Mouse (Mus musculus): ENCODE data around the gene Ppp1r14c. TPM values are rescaled to one million over a fixed set of nuclear protein-coding genes. Genes with fewer than 3 reads are reported as not detected.

The Ppp1r14c gene
- total and polyA plus RNA-seq, 3 experiments: 0.16 TPM; not detected in 2

DNA sequence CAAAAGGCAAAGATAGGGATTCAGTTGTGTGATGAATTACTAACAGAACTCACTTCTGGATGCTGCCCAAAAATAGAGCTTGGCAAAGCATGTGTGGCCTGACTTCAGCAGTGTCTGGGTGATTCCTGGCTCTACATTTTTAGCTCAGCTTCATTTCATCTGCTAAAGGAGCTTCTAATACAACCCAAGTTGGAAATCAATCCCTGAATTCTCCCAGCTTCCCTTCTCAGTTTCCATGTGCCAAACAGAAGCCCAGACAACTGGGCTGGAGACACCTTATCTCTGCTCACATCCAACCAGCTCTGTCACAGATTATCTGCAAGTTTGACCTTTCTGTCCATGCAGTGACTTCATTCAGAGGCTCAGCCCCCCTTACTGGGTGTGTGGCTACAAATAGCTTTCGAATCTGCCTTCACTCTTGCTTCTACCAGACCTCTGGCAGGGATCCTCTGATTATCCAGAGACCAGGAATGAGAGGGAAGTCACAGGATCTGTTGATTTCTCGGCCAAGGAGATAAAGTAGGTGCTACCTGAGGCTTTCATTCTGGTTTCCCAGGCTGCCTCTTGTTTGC lies 28.4 kb upstream of the Ppp1r14c start:
- no peaks in the 10 kb centered on the region for H3K27me3 ChIP-seq (ENCODE audit: insufficient read depth, low read length)
- no peak for TF ChIP-seq GATA1 (IDR thresholded peaks at IDR 0.05; ENCODE audit: borderline replicate concordance, low read length)
- no peak for TF ChIP-seq TAL1 (conservative IDR thresholded peaks at IDR 0.05; ENCODE audit: low read depth, low read length)
- no peak for TF ChIP-seq POLR2AphosphoS5 (IDR thresholded peaks at IDR 0.05; ENCODE audit: insufficient replicate concordance, low read depth, low read length)
- no peak for TF ChIP-seq GATA2 (IDR thresholded peaks at IDR 0.05; ENCODE audit: borderline replicate concordance, low read depth, low read length)
- TF ChIP-seq CTCF (IDR thresholded peaks at IDR 0.05; ENCODE audit: low read depth, low read length): no peak
- no peak for ATAC-seq (ENCODE audit: extremely low read depth, insufficient number of reproducible peaks, low FRiP score, poor library complexity, severe bottlenecking)
- no peaks in the 10 kb centered on the region for H3K4me1 ChIP-seq (ENCODE audit: insufficient read depth, low read depth, low read length)
- H3K9me3 ChIP-seq (replicated peaks): no peaks in the 10 kb centered on the region
- H3K36me3 ChIP-seq (replicated peaks): no peaks in the 10 kb centered on the region
- DNase-seq (ENCODE audit: low spot score): no peak
- H3K4me3 ChIP-seq (ENCODE audit: low read depth, low read length): no peak overlapping the region

DNA sequence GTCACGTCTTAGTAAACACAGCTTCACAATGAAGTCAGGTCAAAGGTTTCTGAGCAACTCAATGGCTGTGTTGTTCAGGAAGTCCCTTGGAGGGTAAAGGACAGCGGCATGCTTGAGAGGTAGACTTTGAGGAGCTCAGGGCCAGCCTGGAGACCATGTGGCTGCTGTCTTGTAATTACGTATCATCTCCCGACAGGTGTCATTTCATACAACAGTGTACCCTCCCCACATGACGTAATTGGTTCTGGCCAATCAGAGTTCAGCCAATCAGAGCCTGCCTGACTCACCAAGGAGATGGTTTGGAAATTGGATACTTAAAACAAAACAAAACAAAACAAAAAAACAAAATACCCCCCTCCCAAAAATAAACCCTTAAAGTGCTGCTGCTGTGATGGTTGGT lies 20.2 kb upstream of the Ppp1r14c start:
- no peaks in the 10 kb centered on the region for H3K36me3 ChIP-seq (replicated peaks)
- ATAC-seq (ENCODE audit: extremely low read depth, insufficient number of reproducible peaks, low FRiP score, poor library complexity, severe bottlenecking): no peak
- H3K4me1 ChIP-seq (ENCODE audit: insufficient read depth, low read depth, low read length): no peaks in the 10 kb centered on the region; the same call in 1 of the 2 replicates
- DNase-seq (ENCODE audit: low spot score): no peak
- H3K4me3 ChIP-seq (ENCODE audit: low read depth, low read length): no peak overlapping the region
- H3K27me3 ChIP-seq (ENCODE audit: insufficient read depth, low read length): no peaks in the 10 kb centered on the region
- no peaks in the 10 kb centered on the region for H3K9me3 ChIP-seq (replicated peaks)
- TF ChIP-seq GATA1 (IDR thresholded peaks at IDR 0.05; ENCODE audit: borderline replicate concordance, low read length): no peak

DNA sequence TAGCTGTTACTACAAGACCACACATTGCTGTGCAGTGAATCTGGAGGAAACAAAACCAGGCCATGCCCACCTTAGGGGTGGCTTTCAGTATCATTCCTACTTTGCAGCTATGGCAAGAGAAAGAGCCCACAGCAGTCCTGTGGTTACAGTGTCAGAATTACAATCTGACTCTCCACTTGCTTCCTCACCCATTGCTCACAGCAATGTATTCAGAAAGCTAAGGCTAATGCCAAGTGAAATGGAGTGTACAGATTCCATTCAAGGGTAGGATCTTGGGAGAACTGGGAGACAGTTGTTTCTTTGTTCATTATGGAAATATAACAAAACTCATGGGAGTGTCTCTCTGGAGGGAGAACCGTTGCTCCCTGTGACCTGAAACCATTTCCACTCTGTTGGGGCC lies 6.3 kb upstream of the Ppp1r14c start:
- Histone ChIP-seq H3K36me3 (replicated peaks) (no peaks in the 10 kb centered on the region), H3K9me3 (replicated peaks) (no peaks in the 10 kb centered on the region), H3K4me1 (ENCODE audit: insufficient read depth, low read depth, low read length) (no peaks in the 10 kb centered on the region), H3K4me3 (ENCODE audit: low read depth, low read length) (no peak overlapping the region), H3K27me3 (ENCODE audit: insufficient read depth, low read length) (no peaks in the 10 kb centered on the region)
- DNase-seq (ENCODE audit: low spot score): no peak
- ATAC-seq (ENCODE audit: extremely low read depth, insufficient number of reproducible peaks, low FRiP score, poor library complexity, severe bottlenecking): no peak
- TF ChIP-seq TAL1 (conservative IDR thresholded peaks at IDR 0.05; ENCODE audit: low read depth, low read length) (no peak), GATA1 (IDR thresholded peaks at IDR 0.05; ENCODE audit: borderline replicate concordance, low read length) (no peak), POLR2AphosphoS5 (IDR thresholded peaks at IDR 0.05; ENCODE audit: insufficient replicate concordance, low read depth, low read length) (no peak)

DNA sequence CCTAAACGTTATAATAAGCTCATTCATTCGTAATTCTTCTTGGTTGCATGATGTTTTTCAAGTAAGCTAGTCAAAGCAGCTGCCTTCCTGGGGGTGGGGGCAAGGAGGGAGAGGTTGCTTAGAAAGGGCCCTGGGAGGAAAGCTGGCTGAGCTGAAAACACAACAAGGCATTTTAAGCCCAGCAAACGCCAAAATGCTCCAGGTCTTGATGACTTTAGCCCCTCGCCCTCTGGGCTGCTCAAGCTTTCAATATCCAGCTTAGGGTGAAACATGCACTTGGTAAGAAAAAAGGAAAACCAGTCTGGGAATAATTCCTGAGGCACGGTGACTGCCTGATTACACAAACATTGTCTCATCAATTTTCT lies 204 bp upstream of the Ppp1r14c start:
- H3K4me3 ChIP-seq (ENCODE audit: low read depth, low read length): no peak overlapping the region
- H3K36me3 ChIP-seq (replicated peaks): no peaks in the 10 kb centered on the region
- ATAC-seq (ENCODE audit: extremely low read depth, insufficient number of reproducible peaks, low FRiP score, poor library complexity, severe bottlenecking): no peak
- DNase-seq (ENCODE audit: low spot score): no peak
- no peaks in the 10 kb centered on the region for H3K27me3 ChIP-seq (ENCODE audit: insufficient read depth, low read length)
- TF ChIP-seq CTCF (IDR thresholded peaks at IDR 0.05; ENCODE audit: low read depth, low read length) (no peak), GATA1 (IDR thresholded peaks at IDR 0.05; ENCODE audit: borderline replicate concordance, low read length) (no peak), TAL1 (conservative IDR thresholded peaks at IDR 0.05; ENCODE audit: low read depth, low read length) (no peak), POLR2AphosphoS5 (IDR thresholded peaks at IDR 0.05; ENCODE audit: insufficient replicate concordance, low read depth, low read length) (no peak), GATA2 (IDR thresholded peaks at IDR 0.05; ENCODE audit: borderline replicate concordance, low read depth, low read length) (no peak)
- no peaks in the 10 kb centered on the region for H3K4me1 ChIP-seq (ENCODE audit: insufficient read depth, low read depth, low read length)
- H3K9me3 ChIP-seq (replicated peaks): peaks cover 11% of the 10 kb centered on the region

DNA sequence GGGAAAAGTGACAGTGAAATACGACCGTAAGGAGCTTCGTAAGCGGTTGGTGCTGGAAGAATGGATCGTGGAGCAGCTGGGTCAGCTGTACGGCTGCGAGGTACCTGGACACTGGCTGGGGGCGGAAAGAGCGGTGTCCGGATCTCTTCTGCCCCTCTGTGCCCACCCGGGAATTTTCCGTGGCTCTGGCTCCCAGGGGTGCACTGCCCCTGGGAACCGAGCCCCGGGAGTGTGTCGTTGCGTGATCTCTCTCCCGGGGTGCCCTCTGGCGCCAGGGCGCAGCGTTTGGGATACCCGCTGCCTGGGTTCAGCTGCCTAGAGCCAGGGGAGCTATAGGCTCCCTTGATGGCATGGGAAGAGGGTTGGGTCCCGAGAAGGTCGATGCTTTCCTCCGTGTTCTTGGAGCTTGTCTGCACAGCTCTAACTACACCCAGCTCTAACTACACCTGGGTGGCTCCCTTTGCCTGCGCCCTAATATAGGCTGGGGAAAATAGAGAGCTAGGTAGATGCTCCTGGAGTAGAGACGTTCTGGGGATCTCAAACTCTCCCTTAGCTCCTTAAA lies 1.1 kb downstream of the Ppp1r14c start:
- no peak overlapping the region; the same call in 1 of the 2 replicates for H3K4me3 ChIP-seq (ENCODE audit: low read depth, low read length)
- H3K4me1 ChIP-seq (ENCODE audit: insufficient read depth, low read depth, low read length): no peaks in the 10 kb centered on the region
- no peaks in the 10 kb centered on the region for H3K27me3 ChIP-seq (ENCODE audit: insufficient read depth, low read length)
- ATAC-seq (ENCODE audit: extremely low read depth, insufficient number of reproducible peaks, low FRiP score, poor library complexity, severe bottlenecking) (no peak), DNase-seq (ENCODE audit: low spot score) (no peak)
- H3K9me3 ChIP-seq (replicated peaks): peaks cover 11% of the 10 kb centered on the region
- TF ChIP-seq CTCF (IDR thresholded peaks at IDR 0.05; ENCODE audit: low read depth, low read length): no peak
- no peak for TF ChIP-seq POLR2AphosphoS5 (IDR thresholded peaks at IDR 0.05; ENCODE audit: insufficient replicate concordance, low read depth, low read length)
- no peak for TF ChIP-seq GATA1 (IDR thresholded peaks at IDR 0.05; ENCODE audit: borderline replicate concordance, low read length)
- TF ChIP-seq GATA2 (IDR thresholded peaks at IDR 0.05; ENCODE audit: borderline replicate concordance, low read depth, low read length): no peak
- no peak for TF ChIP-seq TAL1 (conservative IDR thresholded peaks at IDR 0.05; ENCODE audit: low read depth, low read length)
- no peaks in the 10 kb centered on the region for H3K36me3 ChIP-seq (replicated peaks)

DNA sequence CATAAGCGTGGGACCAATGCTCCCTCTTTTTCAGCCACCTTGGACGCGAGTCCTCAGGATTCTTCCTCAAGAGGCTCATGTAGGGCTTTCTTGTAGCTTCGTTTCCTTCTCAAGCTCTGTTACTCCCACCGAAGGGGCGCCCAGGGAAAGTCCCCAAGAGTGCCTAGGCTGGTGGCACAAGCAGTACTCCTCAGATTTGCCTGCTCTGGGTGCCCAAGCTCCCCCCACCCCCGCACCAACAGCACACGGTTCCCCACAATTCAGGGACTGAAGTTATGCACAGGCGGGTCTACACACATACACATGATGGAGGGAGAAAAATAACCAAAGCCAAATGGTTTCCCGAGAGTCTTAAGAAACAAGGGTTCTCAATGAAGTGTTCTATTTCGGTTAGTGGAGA lies 1.6 kb downstream of the Ppp1r14c start:
- Histone ChIP-seq H3K9me3 (replicated peaks) (peaks cover 11% of the 10 kb centered on the region), H3K4me1 (ENCODE audit: insufficient read depth, low read depth, low read length) (no peaks in the 10 kb centered on the region), H3K27me3 (ENCODE audit: insufficient read depth, low read length) (no peaks in the 10 kb centered on the region), H3K36me3 (replicated peaks) (no peaks in the 10 kb centered on the region), H3K4me3 (ENCODE audit: low read depth, low read length) (no peak overlapping the region)
- ATAC-seq (ENCODE audit: extremely low read depth, insufficient number of reproducible peaks, low FRiP score, poor library complexity, severe bottlenecking) (no peak), DNase-seq (ENCODE audit: low spot score) (no peak)
- TF ChIP-seq GATA2 (IDR thresholded peaks at IDR 0.05; ENCODE audit: borderline replicate concordance, low read depth, low read length) (no peak), POLR2AphosphoS5 (IDR thresholded peaks at IDR 0.05; ENCODE audit: insufficient replicate concordance, low read depth, low read length) (no peak), TAL1 (conservative IDR thresholded peaks at IDR 0.05; ENCODE audit: low read depth, low read length) (no peak), CTCF (IDR thresholded peaks at IDR 0.05; ENCODE audit: low read depth, low read length) (no peak), GATA1 (IDR thresholded peaks at IDR 0.05; ENCODE audit: borderline replicate concordance, low read length) (no peak)
